Mouse (Mus musculus): ENCODE measurements at regions not wholly inside any gene's neighbourhood (a gene's known extent, or its start where the extent isn't known, plus 50 kb on each side); places are given as distances from the start of the nearest gene placed in this dataset.
A peak's percentile ranks its signal among the peaks of the same experiment; 100 is the strongest.

- Histone ChIP-seq H3K4me2 (ENCODE audit: low read depth) (no peak overlapping the region), H3K4me3 (ENCODE audit: insufficient read depth in 1 of 2, low read depth in 2 of 2, low read length in 2 of 2) (no peak overlapping the region), H3K27me3 (ENCODE audit: control insufficient read depth, insufficient read depth, low read length) (no peaks in the 10 kb centered on the region), H3K9me3 (ENCODE audit: control insufficient read depth, low read length) (no peaks in the 10 kb centered on the region), H3K27ac (no peak overlapping the region), H3K9ac (replicated peaks) (no peak overlapping the region), H3K4me1 (replicated peaks; ENCODE audit: control insufficient read depth in 2 of 2, insufficient read depth in 2 of 2, low read length in 1 of 2) (no peaks in the 10 kb centered on the region), H3K36me3 (replicated peaks; ENCODE audit: control insufficient read depth, insufficient read depth, low read depth) (no peaks in the 10 kb centered on the region)
- DNase-seq (ENCODE audit: low read depth in 3 of 3, low spot score in 3 of 3) (no peak), ATAC-seq (ENCODE audit: insufficient read depth) (no peak)
- TF ChIP-seq EP300 (IDR thresholded peaks at IDR 0.05; ENCODE audit: low read depth) (no peak), CTCF (IDR thresholded peaks at IDR 0.05; ENCODE audit: low read depth) (no peak)
Observed at GRCm38 (mm10) chrX:5873464-5873863, 173.8 kb upstream of the Nudt11 start.

- no peak for DNase-seq (ENCODE audit: low read depth in 3 of 3, low spot score in 3 of 3)
- Histone ChIP-seq H3K4me1 (replicated peaks; ENCODE audit: control insufficient read depth in 2 of 2, insufficient read depth in 2 of 2, low read length in 1 of 2) (no peaks in the 10 kb centered on the region), H3K27me3 (ENCODE audit: control insufficient read depth, insufficient read depth, low read length) (no peaks in the 10 kb centered on the region), H3K9me3 (ENCODE audit: control insufficient read depth, low read length) (no peaks in the 10 kb centered on the region), H3K4me3 (ENCODE audit: insufficient read depth in 1 of 2, low read depth in 2 of 2, low read length in 2 of 2) (no peak overlapping the region), H3K36me3 (replicated peaks; ENCODE audit: control insufficient read depth, insufficient read depth, low read depth) (no peaks in the 10 kb centered on the region), H3K27ac (no peak overlapping the region), H3K9ac (replicated peaks) (no peak overlapping the region), H3K4me2 (ENCODE audit: low read depth) (no peak overlapping the region)
- ATAC-seq (ENCODE audit: insufficient read depth), result no peak
- TF ChIP-seq CTCF (IDR thresholded peaks at IDR 0.05; ENCODE audit: low read depth) (no peak), EP300 (IDR thresholded peaks at IDR 0.05; ENCODE audit: low read depth) (no peak)
- 36% methylated on average over 1 of the region's 1 CpGs for WGBS (ENCODE audit: insufficient replicate concordance)
Observed at GRCm38 (mm10) chrX:5917203-5917602, 130.1 kb upstream of the Nudt11 start.

- H3K36me3 ChIP-seq (replicated peaks; ENCODE audit: control insufficient read depth, insufficient read depth, low read depth), result no peaks in the 10 kb centered on the region
- H3K4me3 ChIP-seq (ENCODE audit: insufficient read depth in 1 of 2, low read depth in 2 of 2, low read length in 2 of 2), result no peak overlapping the region
- WGBS (ENCODE audit: insufficient replicate concordance), result 50% methylated on average over 2 of the region's 2 CpGs
- no peak overlapping the region for H3K9ac ChIP-seq (replicated peaks)
- no peaks in the 10 kb centered on the region for H3K9me3 ChIP-seq (ENCODE audit: control insufficient read depth, low read length)
- no peak overlapping the region for H3K27ac ChIP-seq
- H3K4me1 ChIP-seq (replicated peaks; ENCODE audit: control insufficient read depth in 2 of 2, insufficient read depth in 2 of 2, low read length in 1 of 2), result no peaks in the 10 kb centered on the region
- TF ChIP-seq CTCF (IDR thresholded peaks at IDR 0.05; ENCODE audit: low read depth) (no peak), EP300 (IDR thresholded peaks at IDR 0.05; ENCODE audit: low read depth) (no peak)
- DNase-seq (ENCODE audit: low read depth in 3 of 3, low spot score in 3 of 3) (no peak), ATAC-seq (ENCODE audit: insufficient read depth) (no peak)
- H3K4me2 ChIP-seq (ENCODE audit: low read depth), result no peak overlapping the region
- H3K27me3 ChIP-seq (ENCODE audit: control insufficient read depth, insufficient read depth, low read length), result no peaks in the 10 kb centered on the region
Observed at GRCm38 (mm10) chrX:5933517-5933916, 113.7 kb upstream of the Nudt11 start.

- Histone ChIP-seq H3K9ac (replicated peaks) (no peak overlapping the region), H3K4me3 (ENCODE audit: insufficient read depth in 1 of 2, low read depth in 2 of 2, low read length in 2 of 2) (no peak overlapping the region), H3K27me3 (ENCODE audit: control insufficient read depth, insufficient read depth, low read length) (no peaks in the 10 kb centered on the region), H3K4me1 (replicated peaks; ENCODE audit: control insufficient read depth in 2 of 2, insufficient read depth in 2 of 2, low read length in 1 of 2) (no peaks in the 10 kb centered on the region), H3K27ac (no peak overlapping the region), H3K36me3 (replicated peaks; ENCODE audit: control insufficient read depth, insufficient read depth, low read depth) (no peaks in the 10 kb centered on the region), H3K9me3 (ENCODE audit: control insufficient read depth, low read length) (no peaks in the 10 kb centered on the region), H3K4me2 (ENCODE audit: low read depth) (no peak overlapping the region)
- WGBS (ENCODE audit: insufficient replicate concordance), result 54% methylated on average over 6 of the region's 6 CpGs
- TF ChIP-seq CTCF (IDR thresholded peaks at IDR 0.05; ENCODE audit: low read depth) (0 out of 2 replicates have a peak, but pooled peaks have one; percentile 15), EP300 (IDR thresholded peaks at IDR 0.05; ENCODE audit: low read depth) (no peak)
- no peak for ATAC-seq (ENCODE audit: insufficient read depth)
- no peak for DNase-seq (ENCODE audit: low read depth in 3 of 3, low spot score in 3 of 3)
Observed at GRCm38 (mm10) chrX:5941956-5942355, 105.3 kb upstream of the Nudt11 start.

Measured in liver, embryonic 14.5 days (tissue).